Mouse (Mus musculus) ovary, postnatal 36 days (tissue): Measurements from ENCODE around the gene Clpsl2.

Experiments
- DNase-seq: peaks from one replicate; pipeline ENCODE4 v3.0.0; 2022; ENCODE audit warnings: low spot score, mixed read lengths

Clpsl2 gene

GRCm38 (mm10) chr17:28549111-28549510, at the start of gene Clpsl2:
Gene Clpsl2 (plus strand): TSS chr17:28549411.
- DNase-seq = no peak

DNA sequence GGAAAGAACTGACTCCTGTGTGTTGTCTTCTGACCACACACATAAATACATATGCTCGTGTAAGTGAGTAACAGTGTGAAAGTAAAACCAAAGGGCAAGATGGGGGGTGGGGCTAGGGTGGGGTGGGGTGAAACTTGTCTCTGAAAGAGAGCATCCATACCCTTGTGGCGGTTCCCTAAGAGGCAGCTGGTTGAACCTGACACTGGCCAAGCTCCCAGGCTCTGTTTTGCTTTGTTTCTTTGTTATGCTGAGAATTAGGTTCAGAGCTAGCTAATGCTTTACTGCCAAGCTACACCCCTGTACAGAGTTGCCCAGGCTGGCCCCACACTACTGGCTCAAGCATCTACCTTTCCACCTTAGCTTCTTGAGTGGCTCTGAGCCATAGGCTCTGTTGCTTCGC, 48.7 kb upstream of the Clpsl2 start:
- no peak for DNase-seq

GRCm38 (mm10) chr17:28502196-28502821, 46.9 kb upstream of the Clpsl2 start:
- peak; percentile 63 for DNase-seq

- DNase-seq = no peak
These were observed 45.0 kb upstream of the Clpsl2 start for GRCm38 (mm10) chr17:28504182-28504581.

- no peak for DNase-seq
These were observed 43.6 kb upstream of the Clpsl2 start for GRCm38 (mm10) chr17:28505591-28505990.

DNA sequence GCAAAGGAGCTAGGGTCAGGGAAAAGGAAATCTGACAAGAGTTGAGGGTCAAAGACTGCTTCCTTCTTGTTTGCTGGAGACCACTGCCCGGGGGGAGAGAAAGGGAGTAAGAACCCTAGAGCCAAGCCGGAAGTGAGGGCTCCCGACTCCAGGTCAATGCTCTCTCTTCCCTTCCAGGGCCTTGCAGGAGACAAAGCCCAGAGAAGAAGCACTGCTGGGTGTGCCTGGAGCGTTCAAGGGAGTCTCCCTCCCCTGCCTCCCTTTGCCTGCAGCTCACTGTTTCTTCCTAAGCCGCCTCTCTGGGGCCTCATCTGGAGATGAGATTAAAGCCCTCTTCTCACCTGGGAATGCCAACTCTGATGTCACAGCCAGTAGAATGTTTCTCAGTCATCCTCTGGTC, 42.3 kb upstream of the Clpsl2 start:
- no peak for DNase-seq

DNA sequence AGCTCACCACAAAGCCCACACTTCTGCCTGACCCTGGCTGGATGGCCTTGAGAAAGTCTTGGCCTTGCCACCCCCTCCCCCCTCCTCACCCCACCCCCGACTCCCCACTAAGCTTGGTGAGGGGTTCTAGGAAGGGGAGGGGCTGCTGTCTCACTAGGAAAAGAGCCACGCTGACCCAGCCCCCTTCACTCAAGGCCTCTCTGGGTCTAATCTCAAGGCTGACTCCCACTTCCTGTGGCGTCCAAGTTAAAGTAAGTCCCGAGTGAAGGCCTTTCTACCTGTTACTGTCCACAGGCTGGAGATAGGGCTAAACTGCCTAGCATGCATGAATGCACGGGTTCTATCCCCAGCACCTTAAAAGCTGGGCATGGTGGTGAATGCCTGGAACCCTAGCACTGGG, 41.7 kb upstream of the Clpsl2 start:
- DNase-seq = peak; percentile 62

DNA sequence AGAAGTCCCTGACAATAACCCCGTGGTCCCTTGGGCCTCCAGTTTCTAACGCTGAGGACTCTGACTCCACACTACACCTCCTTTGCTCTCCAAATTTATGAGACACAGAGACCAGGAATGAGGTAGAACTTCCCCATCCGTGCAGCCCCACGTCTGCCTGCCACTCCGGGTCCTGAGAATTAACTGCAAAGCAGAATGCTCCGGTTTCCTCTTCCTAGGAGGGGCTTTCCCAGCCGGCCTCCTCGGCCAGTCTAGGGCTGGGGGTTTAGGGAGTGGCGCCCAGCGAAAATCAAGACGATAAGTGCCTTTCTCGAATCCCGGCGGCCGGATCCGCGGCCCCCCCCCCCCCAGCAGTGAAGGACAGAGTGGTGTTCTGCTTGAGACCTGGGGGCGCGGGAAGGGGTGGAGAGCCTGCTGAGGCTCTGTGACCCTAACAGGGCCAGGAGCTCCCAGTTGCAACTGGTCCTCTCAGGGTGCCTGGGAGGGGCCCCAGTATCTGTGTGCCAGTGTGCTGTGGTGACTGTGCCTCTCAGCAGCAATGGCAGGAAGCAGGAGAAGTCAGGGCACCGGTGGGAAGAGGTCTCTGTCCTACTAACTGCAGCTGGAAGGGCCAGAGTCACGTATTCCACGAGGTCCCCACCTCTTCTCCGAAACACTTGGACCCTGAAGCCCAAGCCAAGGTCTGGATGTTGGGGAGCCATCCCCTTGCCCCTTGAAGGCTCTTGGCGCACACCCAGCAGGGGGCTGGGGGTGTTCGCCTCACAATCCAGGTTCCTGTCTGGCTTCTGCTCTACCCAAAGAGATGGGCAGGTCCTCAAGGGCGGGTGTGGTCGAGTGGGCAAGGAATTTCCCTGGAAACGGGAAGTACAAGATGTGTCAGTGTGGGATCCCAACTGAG, 38.5 kb upstream of the Clpsl2 start:
- DNase-seq = no peak

DNA sequence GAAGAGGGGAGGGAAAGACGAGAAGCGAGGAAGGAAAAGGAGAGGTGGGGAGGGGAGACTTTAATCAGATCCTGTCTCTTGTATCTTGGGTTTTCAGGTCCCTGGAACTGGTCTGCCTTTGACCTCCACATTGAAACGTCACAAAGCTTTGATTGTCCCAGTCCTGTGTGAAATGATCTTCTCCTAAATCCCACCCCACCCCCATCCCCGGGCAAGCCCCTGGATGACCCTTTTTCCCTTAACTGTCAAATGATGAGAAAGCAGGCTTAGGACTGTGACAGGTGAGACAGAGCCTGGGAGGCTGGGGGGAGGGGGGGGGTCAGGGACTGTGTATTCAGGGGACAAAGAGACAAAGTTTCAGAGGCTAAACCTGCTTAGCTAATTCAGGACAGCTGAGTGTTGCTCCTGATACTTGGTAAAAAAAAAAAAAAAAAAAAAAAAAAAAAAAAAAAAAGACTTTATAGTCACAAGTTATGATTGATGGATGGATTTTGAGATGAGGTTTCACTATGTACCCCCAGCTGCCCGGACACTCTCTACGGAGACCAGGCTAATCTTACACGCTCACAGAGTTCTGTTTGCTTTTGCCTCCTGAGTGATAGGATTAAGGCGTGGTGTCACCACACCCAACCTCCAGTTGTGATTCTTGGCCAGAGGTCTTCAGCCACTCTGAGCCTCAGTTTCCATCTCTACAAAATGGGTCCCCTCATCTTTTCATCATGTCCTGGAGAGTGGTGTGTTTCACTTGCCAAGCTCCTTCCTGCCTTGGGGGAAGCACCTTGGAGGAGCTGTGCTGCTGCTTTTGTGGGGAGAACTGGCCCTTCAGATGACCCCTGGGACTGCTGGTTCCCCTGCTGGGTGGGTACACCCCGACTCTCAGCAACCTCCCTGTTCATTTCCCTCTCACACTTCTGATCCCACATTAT, 37.3 kb upstream of the Clpsl2 start:
- no peak for DNase-seq

DNA sequence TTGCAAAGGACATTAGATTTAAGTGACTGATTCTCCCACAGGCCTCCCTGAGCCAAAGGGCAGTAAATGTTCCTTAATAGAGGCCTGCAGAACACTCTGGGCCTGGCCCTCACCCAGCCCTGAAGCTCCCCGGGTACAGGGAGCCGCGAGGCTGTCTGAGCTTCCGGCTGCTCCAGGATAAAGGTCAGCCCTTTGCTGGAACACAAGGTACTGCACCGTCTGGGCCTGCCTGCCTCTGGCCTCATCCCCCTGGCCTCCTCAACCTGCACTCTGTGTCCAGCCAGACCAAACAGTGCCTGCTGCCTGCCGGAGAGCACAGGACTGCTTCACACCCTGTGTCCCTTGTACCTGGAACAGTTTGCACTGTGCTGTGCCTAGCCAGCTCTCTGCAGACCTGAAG, 36.5 kb upstream of the Clpsl2 start:
- DNase-seq = peak; percentile 63

- DNase-seq = no peak
These were observed 35.9 kb upstream of the Clpsl2 start for GRCm38 (mm10) chr17:28513337-28513736.

- DNase-seq = no peak
These were observed 35.4 kb upstream of the Clpsl2 start for GRCm38 (mm10) chr17:28513844-28514243.

GRCm38 (mm10) chr17:28514555-28514954, 34.7 kb upstream of the Clpsl2 start:
- no peak for DNase-seq

GRCm38 (mm10) chr17:28515431-28516341, 33.5 kb upstream of the Clpsl2 start:
- peak; percentile 68 for DNase-seq

GRCm38 (mm10) chr17:28516881-28517280, 32.3 kb upstream of the Clpsl2 start:
- no peak for DNase-seq

- DNase-seq = peak; percentile 71
These were observed 31.7 kb upstream of the Clpsl2 start, which contains the start of gene Fkbp5 for GRCm38 (mm10) chr17:28517441-28517955. Gene Fkbp5 (minus strand): TSS chr17:28517527.

DNA sequence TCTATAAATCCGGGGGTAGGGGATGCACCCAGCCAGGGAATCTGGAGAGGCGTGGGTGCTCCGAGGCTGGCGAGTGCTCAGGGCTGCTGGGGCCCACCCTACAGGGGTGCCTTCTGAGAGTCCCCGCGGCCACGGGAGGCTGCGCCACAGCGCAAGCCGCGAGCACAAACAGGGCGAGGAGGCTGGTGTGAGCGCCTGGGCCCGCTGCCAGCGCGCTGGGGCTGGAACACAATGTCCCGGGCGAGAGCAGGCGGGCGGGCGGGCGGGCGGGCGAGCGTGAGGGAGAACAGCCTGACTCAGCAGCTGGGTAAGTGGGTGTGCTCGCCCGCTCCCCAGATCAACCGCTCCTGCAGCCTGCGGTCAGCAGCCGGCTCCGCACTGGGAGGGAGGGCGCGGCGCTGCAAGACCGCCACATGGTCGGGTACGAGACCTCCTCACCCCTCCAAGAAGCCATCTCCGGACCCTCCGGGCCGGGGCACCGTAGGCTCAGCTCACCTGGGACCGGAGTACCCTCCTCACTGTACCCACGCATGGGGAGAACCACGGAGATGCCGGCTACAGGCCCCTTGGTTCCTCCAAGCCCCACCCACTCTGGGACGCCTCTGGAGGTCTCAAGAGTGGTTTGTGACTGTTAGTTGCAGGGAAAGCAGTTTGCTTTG, 31.1 kb upstream of the Clpsl2 start:
- peak; percentile 91 for DNase-seq

DNA sequence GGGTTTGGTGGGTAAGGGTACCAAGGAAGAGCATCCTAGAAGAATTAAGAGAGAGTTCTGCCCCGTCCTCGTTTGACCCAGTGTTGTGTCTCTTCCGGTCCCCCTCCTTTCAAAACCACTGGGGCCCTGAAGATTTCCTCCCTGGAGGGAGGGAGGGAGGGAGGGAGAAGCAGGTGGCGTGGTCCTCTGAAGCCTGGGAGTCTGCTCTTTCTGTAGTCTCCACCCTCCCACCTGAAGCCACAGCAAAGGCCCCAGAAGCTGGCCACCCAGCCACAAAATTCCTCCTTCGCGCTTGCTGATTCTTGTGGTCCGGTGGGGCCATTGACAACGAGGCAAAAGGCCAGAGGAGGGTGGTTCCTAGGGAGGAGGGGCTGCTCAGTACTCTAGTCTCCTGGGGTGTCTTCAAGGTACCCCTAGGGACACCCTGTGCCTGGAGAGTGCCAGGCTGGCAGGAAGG, 30.6 kb upstream of the Clpsl2 start:
- peak; percentile 43 for DNase-seq

DNA sequence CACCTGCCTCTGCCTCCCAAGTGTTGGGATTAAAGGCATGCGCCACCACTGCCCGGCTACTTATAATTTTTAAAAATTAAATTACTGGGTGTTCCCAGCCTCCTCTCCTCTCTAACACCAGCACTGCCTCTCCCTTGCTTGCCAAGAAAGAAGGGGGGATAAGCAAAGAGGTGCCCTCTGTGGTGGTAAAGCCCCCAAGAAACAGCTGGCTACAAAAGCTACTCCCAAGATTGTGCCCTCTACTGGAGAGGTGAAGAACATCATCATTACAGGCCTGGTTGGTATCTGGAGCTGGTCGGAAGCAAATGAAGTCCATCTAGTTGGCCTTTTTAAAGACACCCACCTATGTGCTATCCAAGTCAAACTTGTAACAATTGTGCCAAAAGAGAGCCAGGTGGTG, 29.4 kb upstream of the Clpsl2 start:
- no peak for DNase-seq

DNA sequence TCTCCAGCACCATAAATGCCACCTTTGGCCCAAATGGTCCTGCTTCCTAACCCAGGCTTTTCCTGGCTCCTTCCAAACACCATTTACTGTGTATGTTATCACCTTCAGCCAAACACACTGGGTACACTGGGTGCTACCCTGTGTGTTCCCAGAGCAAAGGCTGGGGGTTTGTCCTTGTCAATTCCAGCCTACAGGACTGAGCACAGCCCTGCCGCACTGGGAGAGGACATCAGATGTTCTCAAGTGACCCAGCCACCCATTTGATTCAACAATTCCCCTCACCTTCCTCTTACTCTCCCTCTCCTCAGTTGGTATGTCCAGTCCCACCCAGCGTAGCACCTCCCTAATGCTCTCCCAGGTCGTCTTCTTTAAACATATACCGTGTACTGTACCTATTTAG, 28.6 kb upstream of the Clpsl2 start:
- DNase-seq = no peak
